Mouse (Mus musculus): Measurements from ENCODE around the gene Grik4.

Gene Grik4

GRCm38 (mm10) chr9:42745982-42746381 is 198.3 kb downstream of the Grik4 start:
- DNase-seq (ENCODE audit: low spot score in 2 of 2), result no peak

GRCm38 (mm10) chr9:42742385-42742784 is 201.9 kb downstream of the Grik4 start:
- no peak for DNase-seq (ENCODE audit: low spot score in 2 of 2)

GRCm38 (mm10) chr9:42736697-42737335 is 207.5 kb downstream of the Grik4 start:
- no peak for DNase-seq (ENCODE audit: low spot score in 2 of 2)

GRCm38 (mm10) chr9:42735086-42735485 is 209.2 kb downstream of the Grik4 start:
- DNase-seq (ENCODE audit: low spot score in 2 of 2), result no peak

- no peak for DNase-seq (ENCODE audit: low spot score in 2 of 2)
Observed at GRCm38 (mm10) chr9:42732731-42733318, 211.5 kb downstream of the Grik4 start.

- DNase-seq (ENCODE audit: low spot score in 2 of 2), result no peak
Observed at GRCm38 (mm10) chr9:42728472-42728871, 215.8 kb downstream of the Grik4 start.

- no peak for DNase-seq (ENCODE audit: low spot score in 2 of 2)
Observed at GRCm38 (mm10) chr9:42727661-42728060, 216.6 kb downstream of the Grik4 start.

- no peak for DNase-seq (ENCODE audit: low spot score in 2 of 2)
Observed at GRCm38 (mm10) chr9:42727186-42727585, 217.1 kb downstream of the Grik4 start.

- no peak for DNase-seq (ENCODE audit: low spot score in 2 of 2)
Observed at GRCm38 (mm10) chr9:42724099-42724498, 220.2 kb downstream of the Grik4 start.

- no peak for DNase-seq (ENCODE audit: low spot score in 2 of 2)
Observed at GRCm38 (mm10) chr9:42722501-42722900, 221.8 kb downstream of the Grik4 start.

- no peak for DNase-seq (ENCODE audit: low spot score in 2 of 2)
Observed at GRCm38 (mm10) chr9:42721718-42722117, 222.6 kb downstream of the Grik4 start.

GRCm38 (mm10) chr9:42721146-42721545 is 223.1 kb downstream of the Grik4 start:
- no peak for DNase-seq (ENCODE audit: low spot score in 2 of 2)

- DNase-seq (ENCODE audit: low spot score in 2 of 2), result no peak
Observed at GRCm38 (mm10) chr9:42713912-42714311, 230.4 kb downstream of the Grik4 start.

- DNase-seq (ENCODE audit: low spot score in 2 of 2), result no peak
Observed at GRCm38 (mm10) chr9:42705848-42706247, 238.4 kb downstream of the Grik4 start.

- no peak for DNase-seq (ENCODE audit: low spot score in 2 of 2)
Observed at GRCm38 (mm10) chr9:42703191-42703854, 241.0 kb downstream of the Grik4 start.

- no peak for DNase-seq (ENCODE audit: low spot score in 2 of 2)
Observed at GRCm38 (mm10) chr9:42702231-42703132, 241.8 kb downstream of the Grik4 start.

- no peak for DNase-seq (ENCODE audit: low spot score in 2 of 2)
Observed at GRCm38 (mm10) chr9:42701729-42702128, 242.6 kb downstream of the Grik4 start.

- no peak for DNase-seq (ENCODE audit: low spot score in 2 of 2)
Observed at GRCm38 (mm10) chr9:42693024-42693423, 251.3 kb downstream of the Grik4 start.

- DNase-seq (ENCODE audit: low spot score in 2 of 2), result peak in 1 of 2 experiments; percentile 38
Observed at GRCm38 (mm10) chr9:42688143-42688542, 256.1 kb downstream of the Grik4 start.

GRCm38 (mm10) chr9:42686104-42686503 is 258.2 kb downstream of the Grik4 start:
- DNase-seq (ENCODE audit: low spot score in 2 of 2), result no peak

- no peak for DNase-seq (ENCODE audit: low spot score in 2 of 2)
Observed at GRCm38 (mm10) chr9:42674017-42674412, 270.3 kb downstream of the Grik4 start.

- DNase-seq (ENCODE audit: low spot score in 2 of 2), result no peak
Observed at GRCm38 (mm10) chr9:42673385-42674016, 270.8 kb downstream of the Grik4 start.
